In genomic region chr8:122671894-122672293, GRCm38 (mm10) we compare ENCODE assay signal across 24 mouse cellular contexts. TPM values are rescaled to one million over a fixed set of nuclear protein-coding genes. Genes with fewer than 3 reads are reported as not detected.
A peak's percentile ranks its signal among the peaks of the same experiment; 100 is the strongest.
DNase-seq lines count a peak whose midpoint lies in the region; ATAC-seq and TF ChIP-seq lines count a peak whose summit lies in the region.
"Had no signal": no experiment of that assay in that cellular context is flagged by ENCODE, and none has a peak within 500 bp of the region (broad histone marks: within the 10 kb centered on the region; RNA-seq: fewer than 3 reads in every experiment).

No protein-coding gene starts in this region.

- H3K27me3 ChIP-seq in cerebellum, adult 2 months (ENCODE audit: control insufficient read depth, insufficient read depth, low read length): no peaks in the 10 kb centered on the region
- no peaks in the 10 kb centered on the region for H3K27me3 ChIP-seq in hindbrain, embryonic 14.5 days (ENCODE audit: control insufficient read depth, insufficient read depth, low read length)
- H3K27me3 ChIP-seq in hindbrain, embryonic 12.5 days: peaks cover 63% of the 10 kb centered on the region
- H3K27me3 ChIP-seq in neural tube, embryonic 12.5 days (replicated peaks): peaks cover 27% of the 10 kb centered on the region; the same call in 1 of the 2 replicates
- H3K27me3 ChIP-seq: CH12.LX had no signal

- TF ChIP-seq POLR2A in cerebellum, adult 2 months (IDR thresholded peaks at IDR 0.05; ENCODE audit: borderline replicate concordance, insufficient read depth, low read length): no peak

- WGBS in cerebellum, adult 2 months: 30% methylated on average over 6 of the region's 6 CpGs
- WGBS in hindbrain, embryonic 14.5 days: 68% methylated on average over 6 of the region's 6 CpGs
- WGBS in hindbrain, embryonic 12.5 days: 71% methylated on average over 6 of the region's 6 CpGs
- 74% methylated on average over 6 of the region's 6 CpGs for WGBS in neural tube, embryonic 12.5 days

- DNase-seq in cerebellum, adult 9-11 months: peak; percentile 53
- DNase-seq in cerebellum, adult 2 months: no peak
- DNase-seq in hindbrain, embryonic 14.5 days (ENCODE audit: low spot score): no peak
- DNase-seq in neural tube, embryonic 10.5 days (ENCODE audit: extremely low spot score, low spot score): no peak
- DNase-seq in gastrocnemius, postnatal 25 days: no peak
- DNase-seq: adrenal gland, postnatal 14 days; cerebellum, adult 8-10 months; forebrain, postnatal 0 days; gastrocnemius, postnatal 14 days; heart, postnatal 4 days had no signal

- no peak overlapping the region for H3K27ac ChIP-seq in cerebellum, adult 2 months (ENCODE audit: insufficient read depth, low read length)
- no peak overlapping the region for H3K27ac ChIP-seq in hindbrain, embryonic 14.5 days
- H3K27ac ChIP-seq in hindbrain, embryonic 12.5 days: no peak overlapping the region
- H3K27ac ChIP-seq in neural tube, embryonic 12.5 days: no peak overlapping the region
- H3K27ac ChIP-seq: embryonic facial prominence, embryonic 10.5 days; forebrain, embryonic 13.5 days; heart, embryonic 13.5 days; intestine, embryonic 15.5 days had no signal

- no peak overlapping the region for H3K4me3 ChIP-seq in cerebellum, adult 2 months (replicated peaks; ENCODE audit: insufficient read depth, low read depth, low read length)
- no peak overlapping the region for H3K4me3 ChIP-seq in hindbrain, embryonic 14.5 days (replicated peaks; ENCODE audit: low read length)
- H3K4me3 ChIP-seq in hindbrain, embryonic 12.5 days: no peak overlapping the region
- H3K4me3 ChIP-seq in neural tube, embryonic 12.5 days: no peak overlapping the region
- H3K4me3 ChIP-seq: embryonic facial prominence, embryonic 10.5 days; forebrain, embryonic 13.5 days; heart, embryonic 13.5 days; intestine, embryonic 15.5 days had no signal

- no peak for TF ChIP-seq CTCF in cerebellum, adult 2 months (IDR thresholded peaks at IDR 0.05; ENCODE audit: borderline replicate concordance, insufficient read depth, low read depth, low read length)

- peak overlapping the region; percentile 85 for H3K4me2 ChIP-seq in hindbrain, embryonic 14.5 days (replicated peaks)
- H3K4me2 ChIP-seq in hindbrain, embryonic 12.5 days (replicated peaks): no peak overlapping the region
- H3K4me2 ChIP-seq in neural tube, embryonic 12.5 days (replicated peaks): 0 out of 2 replicates have a peak overlapping the region, but pooled peaks have one; percentile 5
- H3K4me2 ChIP-seq: forebrain, embryonic 13.5 days; heart, embryonic 13.5 days; intestine, embryonic 15.5 days had no signal

- H3K9me3 ChIP-seq in hindbrain, embryonic 14.5 days (ENCODE audit: control insufficient read depth, low read length): no peaks in the 10 kb centered on the region
- H3K9me3 ChIP-seq in hindbrain, embryonic 12.5 days (replicated peaks): no peaks in the 10 kb centered on the region
- H3K9me3 ChIP-seq in neural tube, embryonic 12.5 days: no peaks in the 10 kb centered on the region
- H3K9me3 ChIP-seq: embryonic facial prominence, embryonic 10.5 days; forebrain, embryonic 13.5 days; heart, embryonic 13.5 days; intestine, embryonic 15.5 days had no signal

- no peak for ATAC-seq in hindbrain, embryonic 14.5 days (ENCODE audit: low FRiP score)
- ATAC-seq in hindbrain, embryonic 12.5 days (ENCODE audit: low FRiP score): no peak
- no peak for ATAC-seq in neural tube, embryonic 12.5 days (ENCODE audit: low FRiP score, low read depth)
- no peak for ATAC-seq in megakaryocyte progenitor cell, adult 5-6 weeks (replicated peaks; ENCODE audit: poor library complexity)
- ATAC-seq: activated CD4-positive, CD25-positive, alpha-beta regulatory T cell, adult 4 months; forebrain, embryonic 13.5 days; forebrain, postnatal 0 days; intestine, embryonic 15.5 days; Patski had no signal

- no peak overlapping the region for H3K9ac ChIP-seq in hindbrain, embryonic 14.5 days
- H3K9ac ChIP-seq in hindbrain, embryonic 12.5 days: no peak overlapping the region
- H3K9ac ChIP-seq in neural tube, embryonic 12.5 days: no peak overlapping the region
- H3K9ac ChIP-seq: forebrain, embryonic 13.5 days; forebrain, postnatal 0 days; heart, embryonic 13.5 days; intestine, embryonic 15.5 days had no signal

- peaks cover 81% of the 10 kb centered on the region for H3K4me1 ChIP-seq in cerebellum, adult 2 months (ENCODE audit: control insufficient read depth, insufficient read depth, low read length)
- H3K4me1 ChIP-seq in hindbrain, embryonic 14.5 days (replicated peaks; ENCODE audit: control insufficient read depth, insufficient read depth, low read length): peaks cover 75% of the 10 kb centered on the region
- peaks cover 78% of the 10 kb centered on the region for H3K4me1 ChIP-seq in hindbrain, embryonic 12.5 days
- peaks cover 68% of the 10 kb centered on the region for H3K4me1 ChIP-seq in neural tube, embryonic 12.5 days

- 0 out of 2 replicates have a peak, but pooled peaks cover 7% of the 10 kb centered on the region for H3K36me3 ChIP-seq in hindbrain, embryonic 14.5 days (replicated peaks; ENCODE audit: control insufficient read depth, insufficient read depth)
- H3K36me3 ChIP-seq in hindbrain, embryonic 12.5 days: no peaks in the 10 kb centered on the region
- no peaks in the 10 kb centered on the region; the same call in 1 of the 2 replicates for H3K36me3 ChIP-seq in neural tube, embryonic 12.5 days
- H3K36me3 ChIP-seq: embryonic facial prominence, embryonic 10.5 days; intestine, embryonic 15.5 days had no signal

RNA-seq across cellular contexts. Expression of gene Cbfa2t3, which starts 27.0 kb away (rescaled TPM):
- 17.7 and 21.6 TPM in 2 replicates for polyA plus RNA-seq in cerebellum, adult 2 months (2012; rRNA removed)
- polyA plus RNA-seq in hindbrain, embryonic 14.5 days (2014; fragmentation: Nextera tagmentation; extraction: Ambion mirVana): 22.4 and 27.7 TPM in 2 replicates
- 17.1 and 17.3 TPM in 2 replicates for polyA plus RNA-seq in hindbrain, embryonic 12.5 days (2016; fragmentation: Nextera tagmentation; extraction: Ambion mirVana)
- 15.3 and 16.7 TPM in 2 replicates for polyA plus RNA-seq in neural tube, embryonic 12.5 days (2016; fragmentation: Nextera tagmentation; extraction: Ambion mirVana)
- 19.6 and 20.7 TPM in 2 replicates for total RNA-seq in megakaryocyte progenitor cell, adult 5-6 weeks (2015)
- total RNA-seq in megakaryocyte progenitor cell, adult 5-6 weeks (2017): 11.8 and 12.3 TPM in 2 replicates
- total RNA-seq in gastrocnemius, postnatal 25 days (2021): 10 to 100 TPM; 19.0 to 27.8 TPM

RNA-seq across cellular contexts. Expression of gene Pabpn1l, which starts 49.4 kb away (rescaled TPM):
- polyA plus RNA-seq in cerebellum, adult 2 months (2012; rRNA removed): not detected in 2 replicates
- polyA plus RNA-seq in hindbrain, embryonic 14.5 days (2014; fragmentation: Nextera tagmentation; extraction: Ambion mirVana): not detected in 2 replicates
- not detected in 2 replicates for polyA plus RNA-seq in hindbrain, embryonic 12.5 days (2016; fragmentation: Nextera tagmentation; extraction: Ambion mirVana)
- not detected in 2 replicates for polyA plus RNA-seq in neural tube, embryonic 12.5 days (2016; fragmentation: Nextera tagmentation; extraction: Ambion mirVana)
- 0.12 TPM in 1 of 2 replicates, not detected in the other for total RNA-seq in megakaryocyte progenitor cell, adult 5-6 weeks (2015)
- total RNA-seq in megakaryocyte progenitor cell, adult 5-6 weeks (2017): not detected in 2 replicates
- not detected for total RNA-seq in gastrocnemius, postnatal 25 days (2021)
- total RNA-seq: adrenal gland, adult 18-20 months; adrenal gland, postnatal 14 days; CH12.LX; forebrain, postnatal 0 days; gastrocnemius, adult 18-20 months; gastrocnemius, postnatal 14 days; granulocyte monocyte progenitor cell, adult 5-6 weeks; heart, postnatal 4 days had no signal
- polyA plus RNA-seq: activated CD4-positive, CD25-positive, alpha-beta regulatory T cell, adult 4 months; embryonic facial prominence, embryonic 10.5 days; forebrain, embryonic 13.5 days; forebrain, postnatal 0 days; heart, embryonic 13.5 days; heart, postnatal 0 days; intestine, embryonic 15.5 days had no signal
